Mouse (Mus musculus) limb, embryonic 14.5 days (tissue): ENCODE measurements at regions not wholly inside any gene's neighbourhood (a gene's known extent, or its start where the extent isn't known, plus 50 kb on each side); places are given as distances from the start of the nearest gene placed in this dataset.

ENCODE experiments used
- ATAC-seq: fragments of 200-750 bp; cut with Nextera tagmentation; 2 replicates; pipeline ENCODE4 v1.8.0; 2017; ENCODE audit warnings: low read depth, moderate number of reproducible peaks, moderate TSS enrichment; ENCODE audit not compliant: low FRiP score
- DNase-seq: peaks from one replicate; pipeline ENCODE4 v3.0.0-alpha.2; 2015; ENCODE audit warnings: low spot score
- H3K27ac ChIP-seq: fragments of 300-500 bp; sonication (generic); replicated peaks from 2 replicates; pipeline ENCODE4 v1.5.1; 2014; ENCODE audit warnings: low read depth, mild to moderate bottlenecking, low read length, moderate library complexity, mixed read lengths
- H3K27me3 ChIP-seq: fragments of 300-500 bp; sonication (generic); 2 replicates; pipeline ENCODE4 v1.6.1; 2014; ENCODE audit warnings: low read length, mixed read lengths; ENCODE audit not compliant: control insufficient read depth, insufficient read depth
- H3K36me3 ChIP-seq: fragments of 300-500 bp; sonication (generic); 2 replicates; pipeline ENCODE4 v1.6.1; 2014; ENCODE audit warnings: mild to moderate bottlenecking, low read length, moderate library complexity, mixed read lengths; ENCODE audit not compliant: control insufficient read depth, insufficient read depth
- H3K4me1 ChIP-seq: fragments of 300-500 bp; sonication (generic); 2 replicates; pipeline ENCODE4 v1.6.1; 2014; ENCODE audit warnings: antibody characterized with exemption, low read length, mixed read lengths; ENCODE audit not compliant: control insufficient read depth, insufficient read depth
- H3K4me2 ChIP-seq: fragments of 300-500 bp; sonication (generic); replicated peaks from 2 replicates; pipeline ENCODE4 v1.6.1; 2014; ENCODE audit warnings: low read depth, mild to moderate bottlenecking, low read length, moderate library complexity; ENCODE audit not compliant: severe bottlenecking
- H3K4me3 ChIP-seq: fragments of 300-500 bp; sonication (generic); replicated peaks from 2 replicates; pipeline ENCODE4 v1.5.1; 2014; ENCODE audit warnings: low read length
- H3K9ac ChIP-seq: fragments of 300-500 bp; sonication (generic); 2 replicates; pipeline ENCODE4 v1.6.1; 2014; ENCODE audit warnings: mild to moderate bottlenecking, low read depth, low read length, moderate library complexity; ENCODE audit not compliant: severe bottlenecking
- H3K9me3 ChIP-seq: fragments of 300-500 bp; sonication (generic); 2 replicates; pipeline ENCODE4 v1.6.1; 2016; ENCODE audit warnings: low read length; ENCODE audit not compliant: control insufficient read depth
- POLR2A ChIP-seq: fragments of 200-500 bp; IDR thresholded peaks from 2 replicates; pipeline ENCODE4 v1.8.0; 2012; ENCODE audit warnings: inconsistent platforms, mild to moderate bottlenecking, moderate library complexity, borderline replicate concordance; ENCODE audit not compliant: insufficient read depth, insufficient read length; ENCODE audit errors: extremely low read depth
- WGBS: fragments of 180-500 bp; shearing (Covaris S2); extraction: QIAGEN DNeasy Blood & Tissue Kit; methylation state at CpG from one replicate; pipeline ENCODE4 v1.1.7; 2014; 5-methylcytosine and 5-hydroxymethylcytosine counted together

DNA sequence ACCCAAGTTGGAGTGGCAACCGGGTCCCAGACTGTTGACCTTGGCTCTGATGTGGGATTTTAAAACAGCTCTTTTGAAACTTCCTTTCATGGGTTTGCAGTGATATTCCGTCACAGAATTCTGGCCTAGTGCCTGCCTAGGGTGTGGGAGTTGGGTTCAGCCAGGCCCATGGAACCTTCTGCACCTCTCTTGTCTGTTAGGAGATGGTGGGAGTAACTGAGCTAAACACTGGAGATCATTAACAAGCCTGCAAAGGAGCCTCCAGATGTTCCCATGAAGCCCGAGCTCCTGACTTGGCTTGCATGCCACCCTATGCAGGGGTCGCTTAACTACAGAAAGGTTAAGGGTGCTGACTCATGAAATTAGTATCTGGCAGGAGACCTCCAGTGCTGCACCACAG lies 158.0 kb upstream of the Serp2 start:
- no peak overlapping the region for H3K4me2 ChIP-seq
- H3K4me1 ChIP-seq = 0 out of 2 replicates have a peak, but pooled peaks cover 3% of the 10 kb centered on the region
- no peak for TF ChIP-seq POLR2A
- no peaks in the 10 kb centered on the region for H3K36me3 ChIP-seq
- no peak overlapping the region for H3K4me3 ChIP-seq
- DNase-seq (no peak), ATAC-seq (no peak)
- no peak overlapping the region for H3K27ac ChIP-seq
- H3K9ac ChIP-seq = no peak overlapping the region
- WGBS = 72% methylated on average over 4 of the region's 4 CpGs
- H3K27me3 ChIP-seq = no peaks in the 10 kb centered on the region
- H3K9me3 ChIP-seq = no peaks in the 10 kb centered on the region

DNA sequence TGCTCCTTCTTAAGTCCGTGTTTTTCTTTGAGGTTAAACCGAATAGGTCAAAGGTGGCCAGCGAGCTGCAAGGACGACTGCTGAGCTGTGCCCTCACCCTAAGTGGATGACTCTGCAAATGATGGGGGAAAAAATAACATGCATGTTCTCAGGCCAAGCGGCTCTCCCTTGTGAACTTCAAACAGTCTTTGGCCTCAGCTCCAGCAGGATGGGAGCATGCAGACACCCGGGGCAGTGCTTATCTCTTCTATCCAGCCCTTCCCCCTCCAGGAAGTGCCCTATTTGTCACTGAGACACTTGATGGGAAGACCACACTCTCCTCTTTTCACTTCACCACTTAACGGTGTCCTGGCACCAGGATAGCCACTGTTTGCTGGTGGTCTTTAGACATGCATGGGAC lies 157.3 kb upstream of the Serp2 start:
- no peak overlapping the region for H3K4me2 ChIP-seq
- H3K9ac ChIP-seq = no peak overlapping the region
- no peak for TF ChIP-seq POLR2A
- no peaks in the 10 kb centered on the region for H3K9me3 ChIP-seq
- WGBS = 45% methylated on average over 7 of the region's 7 CpGs
- H3K27me3 ChIP-seq = no peaks in the 10 kb centered on the region
- ATAC-seq = no peak
- H3K27ac ChIP-seq = no peak overlapping the region
- no peak for DNase-seq
- H3K36me3 ChIP-seq = no peaks in the 10 kb centered on the region
- no peak overlapping the region for H3K4me3 ChIP-seq
- H3K4me1 ChIP-seq = peaks cover 6% of the 10 kb centered on the region; the same call in 1 of the 2 replicates

DNA sequence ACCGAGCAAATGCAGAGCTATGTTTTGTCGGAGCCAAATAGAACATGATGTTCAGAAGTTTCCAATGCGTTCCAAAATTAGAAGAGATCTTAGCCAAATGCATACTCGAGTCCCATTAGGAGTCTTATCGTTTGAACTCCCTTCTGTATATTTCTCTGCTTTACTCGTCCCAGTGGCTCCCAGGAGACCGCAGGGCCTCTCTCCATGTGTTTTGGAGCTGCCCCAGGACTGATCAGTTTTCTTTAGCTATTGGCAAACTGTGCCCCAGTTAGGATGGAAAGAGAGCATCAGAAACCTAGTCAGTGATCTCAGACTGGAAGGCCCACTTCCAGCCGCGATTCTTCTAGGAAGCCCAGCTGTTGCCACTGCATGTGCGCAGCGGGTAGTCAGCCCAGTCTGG lies 152.0 kb upstream of the Serp2 start:
- H3K27ac ChIP-seq = 0 out of 2 replicates have a peak overlapping the region, but pooled peaks have one; percentile 11
- ATAC-seq = no peak
- no peak overlapping the region for H3K4me2 ChIP-seq
- H3K36me3 ChIP-seq = no peaks in the 10 kb centered on the region
- H3K9ac ChIP-seq = no peak overlapping the region
- no peaks in the 10 kb centered on the region for H3K9me3 ChIP-seq
- no peak for TF ChIP-seq POLR2A
- H3K4me3 ChIP-seq = no peak overlapping the region
- no peak for DNase-seq
- WGBS = 76% methylated on average over 11 of the region's 11 CpGs
- peaks cover 8% of the 10 kb centered on the region; the same call in 1 of the 2 replicates for H3K4me1 ChIP-seq
- H3K27me3 ChIP-seq = no peaks in the 10 kb centered on the region

DNA sequence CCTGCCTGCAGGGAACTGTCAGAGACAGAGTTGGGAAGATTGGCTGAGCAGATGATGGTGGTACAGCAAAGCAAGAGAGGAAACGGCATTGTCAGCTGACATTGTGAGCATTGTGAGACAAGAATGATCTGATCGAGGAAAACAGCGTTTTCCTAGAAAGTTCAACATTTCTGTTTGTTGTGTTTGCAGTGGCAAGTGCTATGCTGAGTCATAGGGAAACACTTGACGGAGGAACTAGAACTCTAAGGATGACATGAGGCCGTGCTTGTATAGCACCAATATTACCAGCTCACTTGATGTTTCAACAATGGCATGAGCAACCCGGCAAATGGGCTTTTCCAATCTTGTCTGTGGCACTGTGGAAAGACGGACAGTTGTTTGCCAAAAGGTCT lies 146.7 kb upstream of the Serp2 start:
- H3K4me3 ChIP-seq = no peak overlapping the region
- TF ChIP-seq POLR2A = no peak
- no peaks in the 10 kb centered on the region for H3K9me3 ChIP-seq
- ATAC-seq (no peak), DNase-seq (no peak)
- no peak overlapping the region; the same call in 1 of the 2 replicates for H3K27ac ChIP-seq
- no peaks in the 10 kb centered on the region for H3K27me3 ChIP-seq
- no peaks in the 10 kb centered on the region for H3K36me3 ChIP-seq
- H3K4me1 ChIP-seq = peaks cover 19% of the 10 kb centered on the region
- H3K9ac ChIP-seq = no peak overlapping the region
- H3K4me2 ChIP-seq = no peak overlapping the region
- WGBS = 88% methylated on average over 7 of the region's 7 CpGs

DNA sequence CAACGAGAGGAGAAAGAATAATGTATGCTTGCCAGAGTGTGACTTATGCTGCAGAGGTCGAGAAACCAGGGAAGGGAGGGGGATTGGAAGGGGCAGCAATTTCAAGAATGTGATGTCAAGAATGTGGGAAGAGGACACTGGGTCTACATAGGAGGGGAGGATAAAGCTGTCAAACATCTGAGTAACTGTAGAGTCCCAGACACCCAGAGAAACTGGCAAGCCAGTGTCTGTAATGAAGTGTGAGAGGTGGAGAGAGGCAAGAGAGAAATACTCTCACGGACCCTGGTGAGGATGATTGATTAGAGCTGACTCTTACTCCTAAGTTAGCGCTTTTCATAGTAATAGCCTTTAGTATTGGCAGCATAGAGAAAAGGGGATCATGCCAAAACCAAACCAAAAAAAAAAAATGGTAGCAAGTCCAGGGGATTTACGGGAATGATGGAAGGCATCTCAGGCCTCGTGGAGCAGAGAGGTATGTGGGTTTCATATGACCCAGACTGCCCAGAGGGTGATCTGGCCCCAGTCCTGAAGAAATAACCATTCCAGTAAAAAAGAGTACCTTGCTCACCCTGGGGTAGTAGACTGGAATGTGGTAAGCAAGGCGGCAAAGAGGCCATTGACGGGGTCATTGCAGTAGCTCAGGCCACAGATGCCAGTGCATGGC lies 146.2 kb upstream of the Serp2 start:
- Histone ChIP-seq H3K36me3 (no peaks in the 10 kb centered on the region), H3K9ac (no peak overlapping the region), H3K27ac (no peak overlapping the region; the same call in 1 of the 2 replicates), H3K4me1 (peaks cover 24% of the 10 kb centered on the region), H3K9me3 (no peaks in the 10 kb centered on the region), H3K27me3 (no peaks in the 10 kb centered on the region), H3K4me2 (no peak overlapping the region), H3K4me3 (no peak overlapping the region)
- TF ChIP-seq POLR2A = no peak
- 0 out of 2 replicates have a peak, but pooled peaks have one; percentile 43 for ATAC-seq
- WGBS = 39% methylated on average over 8 of the region's 8 CpGs
- DNase-seq = peak; percentile 23
